Mouse (Mus musculus) intestine, embryonic 14.5 days (tissue): Measurements from ENCODE around the gene Nwd1. TPM values are rescaled to one million over a fixed set of nuclear protein-coding genes. Genes with fewer than 3 reads are reported as not detected.
"Not testable (repeated sequence)": the region's sequence is repeated elsewhere in the genome, so short reads cannot be mapped to it uniquely, and the experiment has no call there.

Experiments
- ATAC-seq: fragments of 200-750 bp; cut with Nextera tagmentation; replicated peaks from 2 replicates; pipeline ENCODE4 v1.8.0; 2017; ENCODE audit warnings: low read depth, moderate number of reproducible peaks, moderate TSS enrichment, moderate library complexity; ENCODE audit not compliant: low FRiP score, low TSS enrichment
- DNase-seq: peaks from one replicate; pipeline ENCODE4 v3.0.0-alpha.2; 2018; ENCODE audit warnings: low spot score
- H3K27ac ChIP-seq: fragments of 300-500 bp; sonication (generic); 2 replicates; pipeline ENCODE4 v1.5.1; 2014; ENCODE audit warnings: low read depth, mild to moderate bottlenecking, control low read depth
- H3K27me3 ChIP-seq: fragments of 300-500 bp; sonication (generic); replicated peaks from 2 replicates; pipeline ENCODE4 v1.6.1; 2014; ENCODE audit warnings: low read length, control low read depth; ENCODE audit not compliant: control insufficient read depth, insufficient read depth
- H3K36me3 ChIP-seq: fragments of 300-500 bp; sonication (generic); 2 replicates; pipeline ENCODE4 v1.6.1; 2014; ENCODE audit warnings: low read length, control low read depth; ENCODE audit not compliant: control insufficient read depth, insufficient read depth
- H3K4me1 ChIP-seq: fragments of 300-500 bp; sonication (generic); replicated peaks from 2 replicates; pipeline ENCODE4 v1.6.1; 2014; ENCODE audit warnings: low read length, control low read depth, mixed read lengths; ENCODE audit not compliant: control insufficient read depth, insufficient read depth
- H3K4me2 ChIP-seq: fragments of 300-500 bp; sonication (generic); 2 replicates; pipeline ENCODE4 v1.6.1; 2014; ENCODE audit warnings: low read length
- H3K4me3 ChIP-seq: fragments of 300-500 bp; sonication (generic); 2 replicates; pipeline ENCODE4 v1.5.1; 2014; ENCODE audit warnings: low read depth, low read length, control low read depth, mixed read lengths
- H3K9ac ChIP-seq: fragments of 300-500 bp; sonication (generic); 2 replicates; pipeline ENCODE4 v1.6.1; 2014; ENCODE audit warnings: mild to moderate bottlenecking, low read length
- H3K9me3 ChIP-seq: fragments of 300-500 bp; sonication (generic); 2 replicates; pipeline ENCODE4 v1.6.1; 2016; ENCODE audit warnings: low read length, control low read depth; ENCODE audit not compliant: control insufficient read depth
- WGBS: fragments of 180-500 bp; shearing (Covaris S2); extraction: QIAGEN DNeasy Blood & Tissue Kit; methylation state at CpG from one replicate; pipeline ENCODE4 v1.1.7; 2014; 5-methylcytosine and 5-hydroxymethylcytosine counted together
- polyA plus RNA-seq: library from polyadenylated mRNA; unstranded; fragments of >200 nt; fragmentation: Nextera tagmentation; extraction: Ambion mirVana; gene quantifications from 2 replicates; pipeline ENCODE4 v1.2.1, GENCODE M21; 2014

Gene Nwd1
- polyA plus RNA-seq, 1 experiment from 2014 or later = 0.05 TPM

DNA sequence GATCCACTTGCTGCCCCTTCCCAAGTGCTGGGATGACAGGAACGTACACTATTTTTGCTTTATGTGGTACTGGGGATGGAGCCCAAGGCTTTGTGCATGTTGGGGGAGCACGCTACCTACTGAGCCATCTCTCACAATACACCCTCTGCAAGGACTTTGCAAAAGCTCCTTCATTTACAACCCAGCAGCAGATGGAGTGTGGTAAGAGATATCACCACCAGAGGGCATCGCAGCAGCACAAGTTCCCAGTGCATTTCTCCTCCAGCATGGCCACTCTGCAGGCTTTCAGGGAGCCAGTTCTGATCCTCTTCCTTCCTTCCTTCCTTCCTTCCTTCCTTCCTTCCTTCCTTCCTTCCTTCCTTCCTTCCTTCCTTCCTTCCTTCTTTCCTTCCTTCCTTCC, 33.6 kb downstream of the Nwd1 start:
- Histone ChIP-seq H3K9ac (no peak overlapping the region), H3K4me3 (no peak overlapping the region), H3K4me1 (no peaks in the 10 kb centered on the region), H3K27ac (no peak overlapping the region), H3K36me3 (no peaks in the 10 kb centered on the region), H3K9me3 (no peaks in the 10 kb centered on the region), H3K4me2 (no peak overlapping the region), H3K27me3 (no peaks in the 10 kb centered on the region)
- DNase-seq (peak; percentile 79), ATAC-seq (no peak)
- WGBS = 5% methylated on average over 3 of the region's 3 CpGs

DNA sequence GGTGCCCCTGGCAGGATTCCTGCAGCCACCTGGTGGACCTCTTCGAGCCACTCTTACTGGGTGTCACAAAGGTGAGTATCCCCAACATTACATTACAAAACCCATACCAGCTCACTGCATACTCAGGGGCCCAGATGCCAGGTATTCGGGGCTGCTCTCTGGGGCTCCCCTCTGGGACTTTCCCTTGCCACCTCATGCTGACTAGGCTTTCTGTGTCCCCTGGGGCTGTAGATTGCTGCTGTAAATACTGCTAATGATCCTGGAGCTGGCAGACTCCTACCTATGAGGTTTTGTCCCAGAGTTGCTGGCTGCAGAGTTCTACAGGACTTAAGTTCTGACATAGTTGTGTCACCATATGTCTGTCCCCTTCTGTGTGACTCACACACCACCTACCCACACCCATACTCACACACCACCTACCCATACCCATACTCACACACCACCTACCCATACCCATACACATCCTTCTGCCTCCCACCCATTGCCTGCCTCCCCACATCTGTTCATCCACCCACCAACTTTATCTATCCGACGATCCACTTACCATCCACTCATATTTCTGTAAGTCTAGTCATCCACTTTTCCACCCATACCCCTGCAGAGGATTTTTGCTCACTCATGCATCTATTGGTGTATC, 35.7 kb downstream of the Nwd1 start:
- WGBS = 91% methylated on average over 4 of the region's 4 CpGs
- no peaks in the 10 kb centered on the region for H3K9me3 ChIP-seq
- H3K4me3 ChIP-seq = no peak overlapping the region
- no peaks in the 10 kb centered on the region for H3K27me3 ChIP-seq
- DNase-seq (no peak), ATAC-seq (no peak)
- no peak overlapping the region for H3K4me2 ChIP-seq
- no peaks in the 10 kb centered on the region for H3K36me3 ChIP-seq
- H3K27ac ChIP-seq = no peak overlapping the region
- no peak overlapping the region for H3K9ac ChIP-seq
- no peaks in the 10 kb centered on the region for H3K4me1 ChIP-seq

DNA sequence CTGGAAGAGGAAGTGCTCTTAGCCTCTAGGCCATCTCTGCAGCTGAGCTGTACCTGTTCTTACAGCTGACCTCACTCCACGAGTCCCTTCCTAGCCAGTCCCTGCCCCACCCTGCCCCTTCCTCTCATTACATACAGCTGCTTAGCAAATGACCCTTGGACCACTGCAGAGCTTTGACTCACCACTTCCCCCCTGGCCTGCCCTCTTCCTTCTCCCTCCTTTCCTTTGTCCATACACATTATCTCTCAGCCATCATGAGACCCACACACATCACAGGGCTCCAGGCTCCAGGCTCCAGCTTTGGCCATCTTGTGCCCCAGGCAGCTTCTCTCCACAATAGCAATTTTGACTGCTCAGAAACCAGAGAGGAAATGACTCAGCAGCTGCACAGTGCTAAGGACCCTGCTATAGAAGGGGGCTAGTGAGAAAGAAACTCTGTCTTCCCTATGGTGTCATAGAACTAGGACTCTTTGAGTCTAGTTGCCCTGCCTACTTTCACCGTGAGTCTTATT, 36.6 kb downstream of the Nwd1 start:
- Histone ChIP-seq H3K27me3 (no peaks in the 10 kb centered on the region), H3K4me2 (no peak overlapping the region), H3K27ac (peak overlapping the region; percentile 7; the same call in 1 of the 2 replicates), H3K9me3 (no peaks in the 10 kb centered on the region), H3K4me1 (no peaks in the 10 kb centered on the region), H3K9ac (no peak overlapping the region), H3K36me3 (no peaks in the 10 kb centered on the region), H3K4me3 (no peak overlapping the region)
- DNase-seq (peak; percentile 51), ATAC-seq (peak; percentile 89)
- 39% methylated on average over 2 of the region's 2 CpGs for WGBS

DNA sequence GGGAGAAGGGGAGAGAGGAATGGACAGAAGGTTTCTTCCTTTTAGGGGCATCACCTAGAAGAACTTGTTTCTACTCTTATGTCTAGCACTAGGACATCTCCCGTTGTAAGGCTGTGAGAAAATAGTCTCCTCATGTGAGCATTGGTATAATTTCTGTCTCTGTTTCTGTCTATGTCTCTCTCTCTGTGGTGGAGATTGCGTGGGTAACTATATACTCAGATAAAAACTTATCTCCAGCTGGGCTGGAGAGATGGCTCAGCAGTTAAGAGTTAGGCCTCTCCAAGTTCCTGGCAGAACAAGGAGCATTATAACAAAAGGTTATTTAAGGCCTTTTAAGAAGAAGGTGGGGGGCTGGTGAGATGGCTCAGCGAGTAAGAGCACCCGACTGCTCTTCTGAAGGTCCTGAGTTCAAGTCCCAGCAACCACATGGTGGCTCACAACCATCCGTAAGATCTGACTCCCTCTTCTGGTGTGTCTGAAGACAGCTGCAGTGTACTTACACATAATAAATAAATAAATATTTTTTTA, 37.1 kb downstream of the Nwd1 start:
- peak overlapping the region; percentile 7; the same call in 1 of the 2 replicates for H3K27ac ChIP-seq
- H3K9ac ChIP-seq, H3K27me3 ChIP-seq, DNase-seq, H3K36me3 ChIP-seq, H3K4me3 ChIP-seq, H3K9me3 ChIP-seq, H3K4me1 ChIP-seq, ATAC-seq, H3K4me2 ChIP-seq: not testable (repeated sequence)
- 93% methylated on average over 5 of the region's 5 CpGs for WGBS

DNA sequence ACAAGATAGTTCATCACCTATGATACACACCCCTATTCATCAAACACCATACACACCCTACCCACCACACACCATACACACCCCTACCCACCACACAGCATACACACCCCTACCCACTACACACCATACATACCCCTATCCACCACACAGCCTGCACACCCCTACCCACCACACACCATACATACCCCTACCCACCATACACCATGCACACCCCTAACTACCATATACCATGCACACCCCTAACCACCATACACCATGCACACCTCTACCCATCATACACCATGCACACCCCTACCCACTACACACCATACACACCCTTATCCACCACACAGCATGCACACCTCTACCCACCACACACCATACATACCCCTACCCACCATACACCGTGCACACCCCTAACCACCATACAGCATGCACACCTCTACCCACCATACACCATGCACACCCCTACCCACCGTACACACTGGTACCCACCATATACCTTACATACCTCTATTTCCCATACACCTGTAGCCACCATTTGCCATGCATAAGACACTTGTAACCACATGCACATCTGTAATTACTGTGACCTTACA, 51.9 kb downstream of the Nwd1 start:
- no peaks in the 10 kb centered on the region for H3K27me3 ChIP-seq
- H3K27ac ChIP-seq = no peak overlapping the region
- no peak overlapping the region for H3K4me3 ChIP-seq
- H3K9ac ChIP-seq = no peak overlapping the region
- no peak; the same call in 1 of the 2 replicates for ATAC-seq
- no peak for DNase-seq
- H3K4me1 ChIP-seq = no peaks in the 10 kb centered on the region
- H3K36me3 ChIP-seq = no peaks in the 10 kb centered on the region
- WGBS = 87% methylated on average over 2 of the region's 2 CpGs
- H3K9me3 ChIP-seq = no peaks in the 10 kb centered on the region
- no peak overlapping the region for H3K4me2 ChIP-seq

DNA sequence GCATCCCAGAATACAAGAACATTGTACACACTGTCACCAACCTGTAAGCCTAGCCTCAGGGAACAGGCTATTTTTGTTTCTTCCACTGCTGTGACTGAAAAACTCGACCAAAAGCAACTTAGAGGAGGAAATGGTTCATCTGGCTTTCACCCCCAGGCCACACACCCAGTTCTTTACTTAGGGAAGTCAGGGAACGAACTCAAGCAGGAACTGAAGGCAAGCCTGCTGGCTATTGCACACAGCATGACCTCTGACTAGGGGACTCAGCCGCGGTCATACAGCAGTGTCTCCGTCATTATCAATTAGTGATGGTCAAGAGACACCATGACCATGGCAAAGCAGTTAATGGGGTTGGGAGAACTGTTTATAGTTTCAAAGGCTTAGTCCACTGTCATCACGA, 66.1 kb downstream of the Nwd1 start:
- no peak for ATAC-seq
- H3K27me3 ChIP-seq = no peaks in the 10 kb centered on the region
- H3K9me3 ChIP-seq = no peaks in the 10 kb centered on the region
- no peak overlapping the region for H3K4me2 ChIP-seq
- H3K4me1 ChIP-seq = no peaks in the 10 kb centered on the region
- no peak for DNase-seq
- H3K4me3 ChIP-seq = no peak overlapping the region
- H3K27ac ChIP-seq = no peak overlapping the region
- H3K9ac ChIP-seq = no peak overlapping the region
- 65% methylated on average over 6 of the region's 6 CpGs for WGBS
- H3K36me3 ChIP-seq = no peaks in the 10 kb centered on the region

DNA sequence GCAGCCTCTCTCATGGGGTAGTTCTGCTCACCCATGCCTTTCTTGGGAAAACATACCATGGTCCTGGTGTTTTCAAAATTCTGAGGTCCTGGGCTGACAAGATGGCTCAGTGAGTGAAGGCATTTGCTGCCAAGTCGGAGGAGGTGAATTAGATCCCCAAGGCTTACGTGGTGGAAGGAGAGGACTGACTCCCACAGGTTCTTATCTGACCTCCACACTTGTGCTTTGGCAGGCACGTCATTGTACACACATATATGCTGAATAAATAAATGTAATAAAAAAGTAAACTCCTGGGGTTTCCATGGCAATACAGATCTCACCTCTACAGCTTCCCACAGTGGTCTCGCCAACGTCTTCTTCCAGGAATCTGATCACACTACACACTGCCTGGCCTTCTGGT, 70.1 kb downstream of the Nwd1 start:
- Histone ChIP-seq H3K4me1 (no peaks in the 10 kb centered on the region), H3K9ac (no peak overlapping the region), H3K4me2 (no peak overlapping the region), H3K4me3 (no peak overlapping the region), H3K27me3 (no peaks in the 10 kb centered on the region), H3K36me3 (no peaks in the 10 kb centered on the region), H3K9me3 (no peaks in the 10 kb centered on the region), H3K27ac (no peak overlapping the region)
- DNase-seq = no peak
- no peak for ATAC-seq
- WGBS = 72% methylated on average over 5 of the region's 5 CpGs

DNA sequence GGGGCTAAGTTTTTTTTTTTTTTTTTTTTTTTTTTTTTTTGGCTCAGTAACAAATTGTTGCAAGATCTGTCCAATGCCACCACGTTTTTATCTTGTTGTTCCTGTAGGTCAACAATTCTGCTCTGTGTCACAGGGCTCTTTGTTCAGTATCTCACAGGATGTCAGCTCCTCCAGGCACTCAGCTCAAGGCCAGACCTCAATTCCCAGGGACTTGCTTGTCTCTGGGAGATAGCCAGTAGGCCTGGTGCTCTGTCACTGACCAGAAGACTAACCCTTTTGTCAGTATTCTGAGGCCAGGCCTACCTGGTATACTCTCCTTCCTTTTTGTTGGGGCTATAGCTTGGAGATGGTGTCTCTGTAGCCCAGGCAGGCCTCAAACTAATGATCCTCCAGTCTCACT, 74.0 kb downstream of the Nwd1 start:
- DNase-seq (no peak), ATAC-seq (no peak)
- Histone ChIP-seq H3K4me3 (no peak overlapping the region), H3K27me3 (no peaks in the 10 kb centered on the region), H3K4me2 (no peak overlapping the region), H3K27ac (no peak overlapping the region), H3K4me1 (peaks cover 4% of the 10 kb centered on the region; the same call in 1 of the 2 replicates), H3K36me3 (peaks cover 10% of the 10 kb centered on the region), H3K9ac (no peak overlapping the region), H3K9me3 (no peaks in the 10 kb centered on the region)
- 44% methylated on average over 1 of the region's 1 CpGs for WGBS
